Mouse (Mus musculus) midbrain, postnatal 0 days (tissue): ENCODE results near the gene Rab36. TPM values are rescaled to one million over a fixed set of nuclear protein-coding genes. Genes with fewer than 3 reads are reported as not detected.

Source experiments
- ATAC-seq: fragments of 200-750 bp; cut with Nextera tagmentation; 2 replicates; pipeline ENCODE4 v1.8.0; 2017; ENCODE audit warnings: moderate number of reproducible peaks, mild to moderate bottlenecking, moderate TSS enrichment, moderate library complexity; ENCODE audit not compliant: low FRiP score
- DNase-seq: peaks from one replicate; pipeline ENCODE4 v3.0.0-alpha.2; 2015; ENCODE audit warnings: low spot score
- H3K27ac ChIP-seq: fragments of 300-500 bp; sonication (generic); 2 replicates; pipeline ENCODE4 v1.5.1; 2014; ENCODE audit warnings: low read depth, mild to moderate bottlenecking, low read length, mixed read lengths
- H3K27me3 ChIP-seq: fragments of 300-500 bp; sonication (generic); 2 replicates; pipeline ENCODE4 v1.6.1; 2014; ENCODE audit warnings: low read length, control low read depth, mixed read lengths; ENCODE audit not compliant: insufficient read depth
- H3K36me3 ChIP-seq: fragments of 300-500 bp; sonication (generic); 2 replicates; pipeline ENCODE4 v1.6.1; 2014; ENCODE audit warnings: low read length, control low read depth, mixed read lengths; ENCODE audit not compliant: insufficient read depth
- H3K4me1 ChIP-seq: fragments of 300-500 bp; sonication (generic); 2 replicates; pipeline ENCODE4 v1.6.1; 2014; ENCODE audit warnings: mild to moderate bottlenecking, control low read depth, antibody characterized with exemption, low read length, mixed read lengths; ENCODE audit not compliant: insufficient read depth
- H3K4me2 ChIP-seq: fragments of 300-500 bp; sonication (generic); 2 replicates; pipeline ENCODE4 v1.6.1; 2014; ENCODE audit warnings: low read depth, mild to moderate bottlenecking, low read length, mixed read lengths; ENCODE audit not compliant: poor library complexity, severe bottlenecking
- H3K4me3 ChIP-seq: fragments of 300-500 bp; sonication (generic); 2 replicates; pipeline ENCODE4 v1.5.1; 2014; ENCODE audit warnings: low read depth, mild to moderate bottlenecking, low read length, moderate library complexity
- H3K9ac ChIP-seq: fragments of 300-500 bp; sonication (generic); replicated peaks from 2 replicates; pipeline ENCODE4 v1.6.1; 2014; ENCODE audit warnings: mild to moderate bottlenecking, low read length, moderate library complexity, mixed read lengths; ENCODE audit not compliant: poor library complexity, severe bottlenecking
- H3K9me3 ChIP-seq: fragments of 300-500 bp; sonication (generic); 2 replicates; pipeline ENCODE4 v1.6.1; 2016; ENCODE audit warnings: low read length, control low read depth
- CTCF ChIP-seq: IDR thresholded peaks from 2 replicates; pipeline ENCODE4 v1.5.1; 2016; ENCODE audit warnings: antibody characterized with exemption, mild to moderate bottlenecking
- WGBS: fragments of 180-500 bp; shearing (Covaris S2); extraction: QIAGEN DNeasy Blood & Tissue Kit; methylation state at CpG from one replicate; pipeline ENCODE4 v1.1.7; 2014; 5-methylcytosine and 5-hydroxymethylcytosine counted together
- polyA plus RNA-seq: library from polyadenylated mRNA; unstranded; fragments of >200 nt; fragmentation: Nextera tagmentation; extraction: Ambion mirVana; gene quantifications from 2 replicates; pipeline ENCODE4 v1.2.1, GENCODE M21; 2015
- total RNA-seq: library from RNA; depleted of rRNA; stranded (reverse); fragments of >200 nt; gene quantifications from 2 replicates; pipeline ENCODE4 v1.2.3, GENCODE M21; 2014

Gene Rab36
- total and polyA plus RNA-seq, 2 experiments from 2014 or later, result 15.5 to 30.9 TPM

GRCm38 (mm10) chr10:75016481-75016880 lies 20.4 kb upstream of the Rab36 start:
- DNase-seq (peak; percentile 45), ATAC-seq (no peak)
- H3K4me2 ChIP-seq, result no peak overlapping the region
- no peak overlapping the region for H3K27ac ChIP-seq
- H3K27me3 ChIP-seq, result no peaks in the 10 kb centered on the region
- H3K9me3 ChIP-seq, result no peaks in the 10 kb centered on the region
- H3K4me3 ChIP-seq, result no peak overlapping the region
- H3K36me3 ChIP-seq, result peaks cover 18% of the 10 kb centered on the region
- 76% methylated on average over 4 of the region's 4 CpGs for WGBS
- no peak for TF ChIP-seq CTCF
- no peak overlapping the region for H3K9ac ChIP-seq
- no peaks in the 10 kb centered on the region for H3K4me1 ChIP-seq

- no peak for DNase-seq
- Histone ChIP-seq H3K9me3 (no peaks in the 10 kb centered on the region), H3K9ac (no peak overlapping the region), H3K4me1 (no peaks in the 10 kb centered on the region), H3K27ac (no peak overlapping the region), H3K4me3 (no peak overlapping the region), H3K27me3 (no peaks in the 10 kb centered on the region), H3K36me3 (peaks cover 10% of the 10 kb centered on the region), H3K4me2 (no peak overlapping the region)
- TF ChIP-seq CTCF, result no peak
- no peak for ATAC-seq
- WGBS, result 71% methylated on average over 1 of the region's 2 CpGs
Observed at GRCm38 (mm10) chr10:75020271-75020670, 16.6 kb upstream of the Rab36 start.

- no peaks in the 10 kb centered on the region for H3K9me3 ChIP-seq
- no peak overlapping the region for H3K27ac ChIP-seq
- DNase-seq, result peak; percentile 78
- H3K4me3 ChIP-seq, result no peak overlapping the region
- peak; percentile 88 for TF ChIP-seq CTCF
- no peak overlapping the region for H3K4me2 ChIP-seq
- H3K4me1 ChIP-seq, result no peaks in the 10 kb centered on the region
- 13% methylated on average over 6 of the region's 6 CpGs for WGBS
- peaks cover 6% of the 10 kb centered on the region; the same call in 1 of the 2 replicates for H3K36me3 ChIP-seq
- H3K27me3 ChIP-seq, result no peaks in the 10 kb centered on the region
- no peak overlapping the region for H3K9ac ChIP-seq
- peak; percentile 39; the same call in 1 of the 2 replicates for ATAC-seq
Observed at GRCm38 (mm10) chr10:75021138-75021537, 15.7 kb upstream of the Rab36 start.

DNA sequence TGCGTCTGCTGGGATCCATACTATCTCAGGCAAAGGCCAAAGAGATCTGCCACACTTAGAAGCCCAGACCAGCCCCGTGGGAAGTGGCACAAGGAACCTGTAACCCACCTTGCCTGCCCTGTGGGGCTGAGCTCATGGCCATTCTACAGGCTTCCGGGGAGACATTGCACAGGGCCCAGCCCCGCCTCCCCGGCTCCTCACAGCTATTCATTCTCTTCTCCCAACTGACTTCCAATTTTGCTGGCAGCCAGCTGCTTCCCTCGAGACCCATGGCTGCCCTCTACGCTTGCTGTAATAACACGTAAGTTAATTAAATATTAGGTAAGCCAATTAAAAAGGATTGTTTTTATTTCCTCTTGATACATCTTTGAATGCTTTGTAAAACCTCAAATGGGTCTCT lies 10.4 kb upstream of the Rab36 start:
- H3K4me1 ChIP-seq, result no peaks in the 10 kb centered on the region
- H3K27me3 ChIP-seq, result no peaks in the 10 kb centered on the region
- no peak overlapping the region for H3K4me2 ChIP-seq
- no peak overlapping the region for H3K9ac ChIP-seq
- no peak for TF ChIP-seq CTCF
- 53% methylated on average over 8 of the region's 8 CpGs for WGBS
- DNase-seq (no peak), ATAC-seq (no peak)
- no peaks in the 10 kb centered on the region for H3K36me3 ChIP-seq
- no peak overlapping the region for H3K27ac ChIP-seq
- H3K4me3 ChIP-seq, result no peak overlapping the region
- H3K9me3 ChIP-seq, result no peaks in the 10 kb centered on the region

GRCm38 (mm10) chr10:75028743-75029142 lies 8.1 kb upstream of the Rab36 start:
- no peak overlapping the region for H3K4me2 ChIP-seq
- peaks cover 11% of the 10 kb centered on the region for H3K4me1 ChIP-seq
- H3K9me3 ChIP-seq, result no peaks in the 10 kb centered on the region
- no peak overlapping the region for H3K4me3 ChIP-seq
- no peaks in the 10 kb centered on the region for H3K27me3 ChIP-seq
- H3K9ac ChIP-seq, result no peak overlapping the region
- DNase-seq (no peak), ATAC-seq (no peak)
- TF ChIP-seq CTCF, result no peak
- 85% methylated on average over 8 of the region's 8 CpGs for WGBS
- no peak overlapping the region for H3K27ac ChIP-seq
- H3K36me3 ChIP-seq, result no peaks in the 10 kb centered on the region

- DNase-seq, result no peak
Observed at GRCm38 (mm10) chr10:75029677-75030076, 7.2 kb upstream of the Rab36 start.

More at GRCm38 (mm10) chr10:75029677-75030076, 7.2 kb upstream of the Rab36 start:
- Histone ChIP-seq H3K27me3 (no peaks in the 10 kb centered on the region), H3K4me3 (no peak overlapping the region), H3K4me2 (no peak overlapping the region), H3K9me3 (no peaks in the 10 kb centered on the region), H3K27ac (no peak overlapping the region), H3K9ac (no peak overlapping the region), H3K4me1 (peaks cover 11% of the 10 kb centered on the region), H3K36me3 (no peaks in the 10 kb centered on the region)
- no peak for ATAC-seq
- no peak for TF ChIP-seq CTCF
- 88% methylated on average over 3 of the region's 3 CpGs for WGBS
